12 mouse cellular contexts compared by ENCODE assay signal in the genomic region with DNA sequence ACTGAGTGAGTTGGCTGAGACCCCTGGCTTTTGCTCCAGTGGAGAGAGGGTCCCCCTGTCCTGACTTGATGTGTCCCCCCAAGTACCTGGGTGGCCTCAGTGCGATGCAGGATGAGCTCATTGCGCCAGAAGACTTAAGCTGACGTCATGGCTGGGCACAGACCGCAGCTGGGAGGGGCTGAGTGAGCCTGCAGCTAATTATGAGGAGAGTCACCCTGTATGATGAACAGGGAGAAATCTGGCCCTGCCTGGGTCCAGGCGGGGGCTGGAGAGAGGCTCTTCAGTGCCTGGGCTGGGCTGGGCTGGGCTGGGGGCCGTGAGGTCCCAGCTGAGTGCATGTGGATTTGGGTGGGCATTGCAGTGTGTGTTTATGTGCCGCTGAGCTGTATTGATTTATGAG. TPM values are rescaled to one million over a fixed set of nuclear protein-coding genes. Genes with fewer than 3 reads are reported as not detected.
A peak's percentile ranks its signal among the peaks of the same experiment; 100 is the strongest.
DNase-seq lines count a peak whose midpoint lies in the region; ATAC-seq lines count a peak whose summit lies in the region.
"Had no signal": no experiment of that assay in that cellular context is flagged by ENCODE, and none has a peak within 500 bp of the region (broad histone marks: within the 10 kb centered on the region; RNA-seq: fewer than 3 reads in every experiment).

No protein-coding gene starts in this region.

- H3K4me3 ChIP-seq in hindbrain, embryonic 10.5 days: no peak overlapping the region
- H3K4me3 ChIP-seq in hindbrain, embryonic 13.5 days: no peak overlapping the region
- H3K4me3 ChIP-seq in limb, embryonic 15.5 days: no peak overlapping the region

- H3K27ac ChIP-seq in hindbrain, embryonic 10.5 days: 0 out of 2 replicates have a peak overlapping the region, but pooled peaks have one; percentile 16
- no peak overlapping the region for H3K27ac ChIP-seq in hindbrain, embryonic 13.5 days
- 0 out of 2 replicates have a peak overlapping the region, but pooled peaks have one; percentile 43 for H3K27ac ChIP-seq in limb, embryonic 15.5 days
- H3K27ac ChIP-seq: macrophage had no signal

- peaks cover 23% of the 10 kb centered on the region for H3K27me3 ChIP-seq in hindbrain, embryonic 10.5 days (ENCODE audit: insufficient read depth, poor library complexity, severe bottlenecking)
- peaks cover 15% of the 10 kb centered on the region for H3K27me3 ChIP-seq in hindbrain, embryonic 13.5 days
- H3K27me3 ChIP-seq in limb, embryonic 15.5 days: no peaks in the 10 kb centered on the region

- no peak for DNase-seq in hindbrain, embryonic 10.5 days (ENCODE audit: low spot score)
- peak; percentile 48 for DNase-seq in 3T3-L1 (ENCODE audit: low read depth, low spot score)
- DNase-seq in MN1 (ENCODE audit: low spot score): peak; percentile 91
- DNase-seq in Muller cell, postnatal 12 days (ENCODE audit: inconsistent ontology term): no peak
- DNase-seq: cerebellum, adult 9-10 months; kidney, postnatal 10 days had no signal

- H3K9ac ChIP-seq in hindbrain, embryonic 13.5 days: no peak overlapping the region
- no peak overlapping the region for H3K9ac ChIP-seq in limb, embryonic 15.5 days

- ATAC-seq in hindbrain, embryonic 13.5 days (ENCODE audit: low FRiP score): no peak
- ATAC-seq in limb, embryonic 15.5 days (ENCODE audit: insufficient number of reproducible peaks, low FRiP score, low TSS enrichment, low read depth): no peak
- ATAC-seq in monocyte, adult 5-6 weeks (replicated peaks; ENCODE audit: insufficient number of reproducible peaks, low FRiP score, low TSS enrichment, poor library complexity, severe bottlenecking): no peak

- peaks cover 33% of the 10 kb centered on the region for H3K4me1 ChIP-seq in hindbrain, embryonic 10.5 days (replicated peaks)
- H3K4me1 ChIP-seq in hindbrain, embryonic 13.5 days (replicated peaks): peaks cover 20% of the 10 kb centered on the region
- peaks cover 45% of the 10 kb centered on the region for H3K4me1 ChIP-seq in limb, embryonic 15.5 days

- H3K4me2 ChIP-seq in hindbrain, embryonic 13.5 days: no peak overlapping the region
- H3K4me2 ChIP-seq in limb, embryonic 15.5 days: no peak overlapping the region

- WGBS in hindbrain, embryonic 10.5 days: 71% methylated on average over 7 of the region's 7 CpGs
- 65% methylated on average over 7 of the region's 7 CpGs for WGBS in hindbrain, embryonic 13.5 days
- WGBS in limb, embryonic 15.5 days: 29% methylated on average over 7 of the region's 7 CpGs

- no peaks in the 10 kb centered on the region for H3K9me3 ChIP-seq in hindbrain, embryonic 10.5 days
- no peaks in the 10 kb centered on the region for H3K9me3 ChIP-seq in hindbrain, embryonic 13.5 days
- no peaks in the 10 kb centered on the region for H3K9me3 ChIP-seq in limb, embryonic 15.5 days

- no peaks in the 10 kb centered on the region for H3K36me3 ChIP-seq in hindbrain, embryonic 10.5 days
- no peaks in the 10 kb centered on the region for H3K36me3 ChIP-seq in hindbrain, embryonic 13.5 days
- H3K36me3 ChIP-seq in limb, embryonic 15.5 days: no peaks in the 10 kb centered on the region
- H3K36me3 ChIP-seq: G1E had no signal

RNA-seq across cellular contexts. Expression of a gene that starts 2.6 kb away (rescaled TPM):
- polyA plus RNA-seq in hindbrain, embryonic 10.5 days (2016; fragmentation: Nextera tagmentation; extraction: Ambion mirVana): 7.3 and 9.7 TPM in 2 replicates
- 5.3 and 6.1 TPM in 2 replicates for polyA plus RNA-seq in hindbrain, embryonic 13.5 days (2015; fragmentation: Nextera tagmentation; extraction: Ambion mirVana)
- polyA plus RNA-seq in limb, embryonic 15.5 days (2015; fragmentation: Nextera tagmentation; extraction: Ambion mirVana): 27.1 and 38.1 TPM in 2 replicates
- not detected in 3 replicates for total RNA-seq in monocyte, adult 5-6 weeks (2017)
- total RNA-seq: hematopoietic stem cell, adult 5-6 weeks had no signal
- polyA plus RNA-seq: G1E had no signal

Comparison
In these comparisons a context has a peak if more than half of its experiments do, and no peak if none do; other contexts are left out.
1. DNase-seq: peak in 3T3-L1 (single experiment) and MN1 (single experiment); none in hindbrain, embryonic 10.5 days (single experiment) and Muller cell, postnatal 12 days (single experiment).